Mouse (Mus musculus) small intestine, adult 2 months (tissue): Measurements from ENCODE around the gene 4930451I11Rik. TPM values are rescaled to one million over a fixed set of nuclear protein-coding genes. Genes with fewer than 3 reads are reported as not detected.

ENCODE experiments used
- H3K27ac ChIP-seq: fragments of 200-500 bp; 2 replicates; pipeline ENCODE4 v1.5.1; 2012; ENCODE audit warnings: low read depth, low read length, control low read depth, inconsistent platforms; ENCODE audit not compliant: insufficient read depth
- H3K27me3 ChIP-seq: fragments of 200-500 bp; 2 replicates; pipeline ENCODE4 v1.6.1; 2012; ENCODE audit warnings: mild to moderate bottlenecking, moderate library complexity, low read length, inconsistent platforms; ENCODE audit not compliant: control insufficient read depth, insufficient read depth
- H3K36me3 ChIP-seq: fragments of 200-500 bp; 2 replicates; pipeline ENCODE4 v1.6.1; 2012; ENCODE audit warnings: mild to moderate bottlenecking, low read length, control low read depth, inconsistent platforms; ENCODE audit not compliant: control insufficient read depth, insufficient read depth
- H3K4me1 ChIP-seq: fragments of 200-500 bp; 2 replicates; pipeline ENCODE4 v1.6.1; 2012; ENCODE audit warnings: low read length, inconsistent platforms, mixed read lengths; ENCODE audit not compliant: control insufficient read depth, insufficient read depth, insufficient read length
- H3K4me3 ChIP-seq: fragments of 200-500 bp; 2 replicates; pipeline ENCODE4 v1.5.1; 2012; ENCODE audit warnings: low read depth, mild to moderate bottlenecking, control low read depth, inconsistent platforms, low read length, moderate library complexity
- CTCF ChIP-seq: fragments of 200-500 bp; IDR thresholded peaks from 2 replicates; pipeline ENCODE4 v1.5.1; 2012; ENCODE audit warnings: low read depth, mild to moderate bottlenecking, control low read depth, inconsistent platforms, low read length, moderate library complexity, mixed read lengths; ENCODE audit not compliant: insufficient replicate concordance, insufficient read length; ENCODE audit errors: extremely low read depth
- POLR2A ChIP-seq: fragments of 200-500 bp; IDR thresholded peaks from 2 replicates; pipeline ENCODE4 v1.6.1; 2012; ENCODE audit warnings: low read depth, mild to moderate bottlenecking, control low read depth, inconsistent platforms, low read length, moderate library complexity
- WGBS: fragments of 180-500 bp; shearing (Covaris S2); methylation state at CpG from one replicate; pipeline ENCODE4 v1.1.7; 2018; 5-methylcytosine and 5-hydroxymethylcytosine counted together
- polyA plus RNA-seq: library from polyadenylated mRNA; depleted of rRNA; stranded (reverse); fragments of >200 nt; gene quantifications from 2 replicates; pipeline ENCODE4 v1.2.3, GENCODE M21; 2012

Gene 4930451I11Rik
- polyA plus RNA-seq, 1 experiment, result not detected

GRCm38 (mm10) chr7:126851192-126851591 is 19.8 kb upstream of the 4930451I11Rik start:
- WGBS, result 72% methylated on average over 12 of the region's 12 CpGs
- Histone ChIP-seq H3K27ac (no peak overlapping the region), H3K36me3 (peaks cover 22% of the 10 kb centered on the region), H3K4me1 (peaks cover 7% of the 10 kb centered on the region; the same call in 1 of the 2 replicates), H3K4me3 (no peak overlapping the region), H3K27me3 (peaks cover 27% of the 10 kb centered on the region)
- no peak for TF ChIP-seq CTCF
- no peak for TF ChIP-seq POLR2A

- peaks cover 27% of the 10 kb centered on the region for H3K27me3 ChIP-seq
- 46% methylated on average over 6 of the region's 6 CpGs for WGBS
- H3K36me3 ChIP-seq, result peaks cover 17% of the 10 kb centered on the region
- H3K4me1 ChIP-seq, result peaks cover 7% of the 10 kb centered on the region; the same call in 1 of the 2 replicates
- no peak for TF ChIP-seq CTCF
- TF ChIP-seq POLR2A, result no peak
- no peak overlapping the region for H3K4me3 ChIP-seq
- H3K27ac ChIP-seq, result no peak overlapping the region
Observed at GRCm38 (mm10) chr7:126850161-126850560, 18.7 kb upstream of the 4930451I11Rik start.

GRCm38 (mm10) chr7:126848794-126849193 is 17.4 kb upstream of the 4930451I11Rik start:
- Histone ChIP-seq H3K4me1 (peaks cover 7% of the 10 kb centered on the region; the same call in 1 of the 2 replicates), H3K4me3 (no peak overlapping the region), H3K36me3 (peaks cover 11% of the 10 kb centered on the region), H3K27ac (no peak overlapping the region), H3K27me3 (peaks cover 27% of the 10 kb centered on the region)
- WGBS, result 35% methylated on average over 10 of the region's 10 CpGs
- TF ChIP-seq POLR2A (no peak), CTCF (no peak)

- Histone ChIP-seq H3K4me1 (peaks cover 7% of the 10 kb centered on the region; the same call in 1 of the 2 replicates), H3K27ac (no peak overlapping the region), H3K27me3 (peaks cover 27% of the 10 kb centered on the region), H3K36me3 (peaks cover 4% of the 10 kb centered on the region), H3K4me3 (peak overlapping the region; percentile 53)
- no peak for TF ChIP-seq POLR2A
- TF ChIP-seq CTCF, result no peak
- 1% methylated on average over 72 of the region's 74 CpGs for WGBS
Observed at GRCm38 (mm10) chr7:126847421-126848398, 16.3 kb upstream of the 4930451I11Rik start.

- Histone ChIP-seq H3K4me1 (peaks cover 7% of the 10 kb centered on the region; the same call in 1 of the 2 replicates), H3K36me3 (no peaks in the 10 kb centered on the region), H3K4me3 (peak within 1 kb of the TSS; percentile 53), H3K27ac (no peak within 1 kb of the TSS), H3K27me3 (peaks cover 27% of the 10 kb centered on the region)
- 38% methylated on average over 4 of the region's 4 CpGs for WGBS
- TF ChIP-seq POLR2A (no peak), CTCF (no peak)
Observed at GRCm38 (mm10) chr7:126847116-126847420, 15.6 kb upstream of the 4930451I11Rik start, which contains the start of gene Doc2a. Gene Doc2a, plus strand, starts transcription at chr7:126847416.

GRCm38 (mm10) chr7:126845516-126845915 is 14.1 kb upstream of the 4930451I11Rik start:
- no peak for TF ChIP-seq POLR2A
- TF ChIP-seq CTCF, result no peak
- H3K36me3 ChIP-seq, result no peaks in the 10 kb centered on the region
- H3K4me1 ChIP-seq, result peaks cover 7% of the 10 kb centered on the region; the same call in 1 of the 2 replicates
- no peak overlapping the region for H3K4me3 ChIP-seq
- H3K27ac ChIP-seq, result no peak overlapping the region
- H3K27me3 ChIP-seq, result peaks cover 27% of the 10 kb centered on the region
- 95% methylated on average over 2 of the region's 2 CpGs for WGBS

GRCm38 (mm10) chr7:126843276-126843675 is 11.8 kb upstream of the 4930451I11Rik start:
- 71% methylated on average over 9 of the region's 9 CpGs for WGBS
- peaks cover 7% of the 10 kb centered on the region; the same call in 1 of the 2 replicates for H3K4me1 ChIP-seq
- peaks cover 16% of the 10 kb centered on the region for H3K27me3 ChIP-seq
- no peak for TF ChIP-seq POLR2A
- no peak for TF ChIP-seq CTCF
- no peaks in the 10 kb centered on the region for H3K36me3 ChIP-seq
- H3K4me3 ChIP-seq, result no peak overlapping the region
- H3K27ac ChIP-seq, result no peak overlapping the region
